Mouse (Mus musculus): ENCODE measurements around the gene Tlnrd1.

GRCm38 (mm10) chr7:83857921-83858320, 26.2 kb downstream of the Tlnrd1 start:
- TF ChIP-seq CTCF (IDR thresholded peaks at IDR 0.05; ENCODE audit: low read depth, low read length) (no peak), POLR2A (IDR thresholded peaks at IDR 0.05; ENCODE audit: borderline replicate concordance, low read depth, low read length) (no peak)

Data from bone marrow macrophage, adult 2 months (primary cell).